Mouse (Mus musculus): ENCODE measurements around the gene Cyp1a2.
A peak's percentile ranks its signal among the peaks of the same experiment; 100 is the strongest.

Gene Cyp1a2

DNA sequence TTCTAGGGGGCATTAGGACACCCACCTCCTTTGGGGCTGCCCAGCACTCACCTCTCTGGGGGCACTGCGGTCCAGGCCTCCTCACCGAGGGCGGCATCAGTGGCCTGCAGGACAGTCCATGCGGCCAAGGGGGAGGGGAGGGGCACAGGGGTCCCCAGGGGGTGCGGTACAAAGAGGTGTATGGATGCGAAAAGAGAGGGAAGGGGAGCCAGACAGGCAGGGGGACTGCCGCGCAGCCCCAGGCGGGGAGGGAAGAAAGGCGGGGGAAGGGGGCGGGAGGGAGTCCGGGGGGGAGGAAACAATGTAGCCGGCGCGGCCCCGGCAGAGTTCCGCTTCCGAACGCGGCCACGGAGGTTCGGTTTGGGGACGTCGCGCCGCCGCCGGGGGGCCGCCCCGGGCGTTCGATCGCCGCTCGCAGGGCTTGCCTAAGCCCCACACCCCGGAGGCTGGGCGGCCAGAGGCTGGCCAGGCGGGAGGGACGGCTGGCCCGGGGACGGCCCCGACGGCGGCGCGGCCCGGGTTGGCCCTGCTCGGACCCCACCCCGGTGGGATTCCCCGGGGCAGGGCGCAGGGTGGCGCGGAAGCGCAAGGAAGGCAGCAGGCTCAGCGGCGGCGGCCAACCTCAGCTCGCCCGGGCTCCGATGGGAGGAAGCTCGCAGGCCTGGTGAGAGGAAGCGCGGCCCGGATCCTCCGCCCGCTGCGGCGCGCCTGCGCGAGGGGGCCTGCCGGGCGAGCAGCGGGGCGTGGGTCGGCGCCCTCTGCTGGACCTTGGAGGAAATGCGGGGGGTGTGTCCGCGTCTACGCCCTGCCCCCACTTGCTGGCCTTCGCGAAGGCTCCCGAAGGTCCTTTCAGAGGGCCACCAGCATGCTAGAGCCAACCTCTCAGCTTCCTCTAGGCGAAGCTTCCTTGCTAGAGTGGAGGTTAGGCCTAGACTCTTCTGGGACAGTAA lies 38.3 kb downstream of the Cyp1a2 start:
- DNase-seq, result peak; percentile 94

DNA sequence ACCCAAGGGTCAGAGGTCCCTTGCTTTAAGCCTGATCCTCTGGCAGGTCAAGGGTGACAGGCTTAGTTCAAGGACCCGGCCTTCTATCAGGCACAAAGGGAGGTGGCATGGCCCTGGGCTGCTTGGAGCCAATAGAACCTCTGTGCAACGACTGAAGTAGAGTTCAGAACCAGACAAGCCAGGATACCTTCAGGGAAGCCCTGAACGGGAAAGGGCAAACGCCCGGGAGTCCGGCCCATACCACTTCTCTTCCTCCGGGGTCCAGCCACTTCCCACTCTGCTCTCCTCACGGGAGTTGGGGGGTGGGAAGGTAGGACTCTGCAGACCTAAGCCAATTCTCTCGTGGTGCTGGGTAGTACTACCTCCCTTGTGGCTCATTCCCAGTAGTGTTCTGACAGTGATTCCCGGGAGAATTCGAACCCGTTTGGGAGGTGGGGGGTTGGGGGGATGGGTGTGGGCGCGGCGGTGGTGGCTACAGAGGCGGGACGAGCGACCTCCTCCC lies 39.0 kb downstream of the Cyp1a2 start:
- DNase-seq, result no peak

DNA sequence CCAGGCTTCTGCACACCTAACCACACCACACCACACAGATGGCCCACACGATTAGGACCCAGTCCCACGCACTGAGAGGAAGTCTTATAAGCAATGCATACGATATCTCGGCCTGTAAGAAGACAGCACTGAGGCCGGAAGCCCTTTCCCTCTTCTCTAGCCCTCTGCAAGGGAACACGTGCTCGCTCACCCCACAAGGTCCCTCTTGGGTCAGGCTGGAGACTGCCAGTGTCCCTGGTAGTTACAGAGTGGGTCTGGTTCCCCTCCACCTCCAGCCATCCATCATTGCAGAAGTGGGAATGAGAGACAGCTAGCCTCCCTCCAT lies 39.7 kb downstream of the Cyp1a2 start:
- DNase-seq, result no peak

DNA sequence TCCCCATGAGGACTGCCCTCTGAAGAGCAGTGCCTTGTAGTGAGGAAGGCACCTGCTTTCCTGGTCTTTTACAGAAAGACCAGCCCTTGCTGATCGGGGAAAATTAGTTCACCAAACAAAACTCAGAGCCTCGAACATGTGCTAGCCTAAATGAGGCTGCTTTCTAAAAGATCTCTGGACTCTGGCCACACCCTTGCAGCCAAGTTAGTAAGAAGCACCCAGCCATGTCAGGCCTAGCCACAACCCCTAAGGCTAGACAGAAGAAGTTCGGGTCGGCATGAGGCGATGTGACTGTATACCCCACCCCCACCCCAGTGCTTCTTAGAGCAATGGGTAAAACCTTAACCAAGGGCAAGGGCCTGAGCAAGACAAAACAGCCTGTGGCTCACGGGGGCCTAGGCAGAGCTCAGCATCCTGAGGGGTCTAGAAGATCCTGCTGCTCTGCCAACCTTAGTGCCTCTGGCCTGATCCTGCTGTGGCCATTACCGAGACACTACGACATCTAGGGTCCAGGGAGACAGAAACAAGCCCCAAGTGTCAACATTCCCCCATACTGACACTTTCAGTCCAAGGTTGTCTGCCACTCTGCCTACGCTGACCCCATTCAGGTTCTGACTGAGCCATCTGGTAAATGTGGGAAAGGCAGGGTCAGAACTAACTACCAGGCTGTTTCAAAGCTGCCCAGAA lies 40.2 kb downstream of the Cyp1a2 start:
- peak; percentile 24 for DNase-seq

DNA sequence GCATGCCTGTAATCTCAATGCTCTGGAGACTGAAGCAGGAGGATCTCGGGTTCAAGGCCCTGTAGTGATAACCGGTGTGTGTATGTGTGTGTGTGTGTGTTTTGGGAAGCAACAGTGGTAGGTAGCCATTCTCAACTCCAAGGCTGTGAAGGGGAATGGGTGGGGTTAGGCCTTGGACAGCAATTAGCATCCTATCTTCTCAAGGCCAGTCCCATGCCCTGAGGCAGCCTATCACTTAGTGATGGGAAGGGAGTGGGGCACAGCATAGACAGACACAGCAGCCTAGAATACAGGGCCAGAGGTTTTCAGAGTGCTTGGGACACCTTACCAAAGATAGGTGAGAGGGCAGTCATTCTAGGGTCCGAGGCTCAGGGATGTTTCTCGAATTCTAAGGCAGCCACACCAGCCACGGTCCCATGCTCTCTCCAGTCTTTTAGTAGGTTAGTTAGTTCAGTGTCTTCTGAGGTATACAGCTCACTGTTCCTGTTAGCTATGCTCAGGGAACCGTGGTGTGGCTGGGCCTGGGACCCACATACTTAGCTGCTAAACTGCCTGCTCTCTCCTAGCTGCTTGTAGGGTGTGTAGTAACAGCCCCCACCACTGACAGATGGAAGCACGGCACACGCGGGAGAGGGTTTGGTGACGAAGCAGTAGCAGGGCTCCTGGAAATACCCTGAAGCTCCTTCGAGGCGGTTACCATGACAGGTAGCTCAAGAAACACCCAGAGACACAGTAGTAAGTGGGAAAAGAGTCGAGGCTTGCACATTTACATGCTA lies 41.5 kb downstream of the Cyp1a2 start:
- DNase-seq, result no peak

DNA sequence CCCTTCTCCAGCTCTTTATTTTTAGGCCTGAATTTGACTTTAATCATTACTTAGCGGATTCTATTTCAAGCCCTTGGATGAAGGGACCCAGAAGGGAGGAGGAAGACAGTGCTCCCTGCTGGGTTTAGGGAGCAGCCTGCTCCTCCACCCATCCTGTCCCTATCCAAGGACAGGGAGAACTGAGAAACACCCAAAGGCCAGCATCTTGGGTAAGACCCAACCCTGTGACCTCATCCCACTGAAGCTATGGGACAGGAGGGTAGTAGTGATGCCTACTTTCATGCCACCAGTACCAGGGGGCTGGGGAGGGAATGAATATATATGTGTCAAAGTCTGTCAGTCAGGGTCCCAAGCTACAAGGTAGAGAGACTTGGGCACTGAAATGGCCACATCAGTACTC lies 42.5 kb downstream of the Cyp1a2 start:
- DNase-seq, result no peak

DNA sequence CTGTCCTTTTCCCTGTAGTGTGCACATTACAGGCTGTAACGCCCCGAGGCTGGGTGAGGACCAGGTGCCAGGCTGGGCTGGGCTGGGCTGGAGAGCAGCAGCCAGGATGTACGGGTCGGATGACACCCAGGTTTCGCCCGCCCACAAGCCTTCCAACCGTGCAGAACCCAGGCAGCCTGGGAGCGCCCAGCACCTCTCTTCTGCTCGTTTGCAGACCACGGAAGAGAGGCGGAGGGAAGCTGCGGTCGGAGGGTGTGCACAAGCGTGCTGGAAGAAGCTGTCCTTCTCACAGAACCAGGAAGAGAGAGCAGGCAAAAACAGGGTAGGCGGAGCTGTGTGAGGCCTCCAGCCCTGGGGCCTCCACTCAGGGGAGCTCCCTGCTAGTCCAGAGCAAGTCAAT lies 43.1 kb downstream of the Cyp1a2 start:
- peak; percentile 38 for DNase-seq

DNA sequence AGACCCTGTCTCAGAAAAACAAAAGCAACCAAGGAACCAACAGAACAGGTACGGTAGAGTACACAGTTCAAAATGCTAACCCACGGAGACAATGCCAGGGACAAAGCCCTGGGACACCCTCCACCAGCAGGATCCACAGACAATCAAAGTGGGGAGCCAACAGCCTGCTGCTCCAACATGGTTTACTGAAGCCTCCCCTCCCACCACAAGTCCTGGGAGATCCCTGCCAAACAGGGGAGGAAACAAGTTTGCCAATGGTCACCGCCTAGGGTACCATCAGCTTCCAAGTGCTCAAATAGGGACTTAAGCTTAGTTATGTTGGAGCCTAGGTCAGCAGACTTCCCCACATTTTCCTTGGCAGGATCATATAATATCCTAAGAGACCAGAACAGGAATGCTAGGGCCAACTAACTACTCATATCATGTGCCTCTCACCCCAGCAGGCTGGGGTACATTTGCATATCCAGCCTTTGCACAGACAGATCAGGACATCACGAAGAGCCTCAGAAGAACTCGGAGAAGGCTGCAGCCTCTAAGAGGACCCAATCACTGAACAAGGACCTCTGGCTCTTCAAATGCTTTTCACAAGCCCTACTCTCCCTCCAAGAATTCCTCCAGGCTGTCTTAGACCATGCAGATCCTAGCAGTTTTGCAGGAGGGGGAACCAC lies 43.7 kb downstream of the Cyp1a2 start:
- DNase-seq, result no peak

DNA sequence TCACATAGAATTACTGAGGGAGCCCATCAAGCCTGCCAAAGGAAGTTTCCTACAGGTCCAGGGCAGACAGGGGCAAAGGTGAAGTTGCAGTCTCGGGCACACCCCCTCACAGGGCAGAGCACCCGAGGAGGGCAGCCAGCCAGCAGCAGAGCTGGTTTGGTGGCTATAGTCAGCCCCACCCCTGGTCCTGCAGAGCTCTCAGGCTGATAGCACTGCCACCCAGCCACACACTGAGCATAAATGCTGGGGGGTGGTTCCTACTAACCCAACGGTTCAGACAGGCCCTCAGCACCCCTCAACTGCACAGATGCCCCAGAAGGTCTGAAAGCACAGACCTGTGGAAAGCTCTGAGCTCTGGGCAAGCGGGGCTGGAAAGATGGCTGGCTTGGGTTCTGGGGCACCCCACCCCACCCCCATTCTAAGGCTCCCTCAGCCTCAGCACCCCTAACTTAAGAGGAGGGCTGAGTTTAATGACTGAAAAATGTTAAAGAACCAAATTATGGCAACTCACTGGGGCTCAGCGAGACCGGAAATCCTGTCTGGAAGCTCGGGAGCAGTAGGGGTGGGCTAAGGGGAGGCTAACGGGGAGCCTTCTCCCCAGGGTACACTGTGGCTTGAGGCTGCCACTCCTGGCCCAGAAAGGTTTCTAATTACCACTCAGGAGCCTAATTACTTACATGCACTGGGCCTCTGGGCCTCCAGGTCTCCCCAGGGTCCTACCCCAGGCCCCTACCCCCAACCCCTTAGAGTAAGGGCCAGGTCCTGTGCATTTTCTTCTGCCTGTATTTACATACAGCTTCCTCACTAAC lies 44.6 kb downstream of the Cyp1a2 start:
- peak; percentile 81 for DNase-seq

DNA sequence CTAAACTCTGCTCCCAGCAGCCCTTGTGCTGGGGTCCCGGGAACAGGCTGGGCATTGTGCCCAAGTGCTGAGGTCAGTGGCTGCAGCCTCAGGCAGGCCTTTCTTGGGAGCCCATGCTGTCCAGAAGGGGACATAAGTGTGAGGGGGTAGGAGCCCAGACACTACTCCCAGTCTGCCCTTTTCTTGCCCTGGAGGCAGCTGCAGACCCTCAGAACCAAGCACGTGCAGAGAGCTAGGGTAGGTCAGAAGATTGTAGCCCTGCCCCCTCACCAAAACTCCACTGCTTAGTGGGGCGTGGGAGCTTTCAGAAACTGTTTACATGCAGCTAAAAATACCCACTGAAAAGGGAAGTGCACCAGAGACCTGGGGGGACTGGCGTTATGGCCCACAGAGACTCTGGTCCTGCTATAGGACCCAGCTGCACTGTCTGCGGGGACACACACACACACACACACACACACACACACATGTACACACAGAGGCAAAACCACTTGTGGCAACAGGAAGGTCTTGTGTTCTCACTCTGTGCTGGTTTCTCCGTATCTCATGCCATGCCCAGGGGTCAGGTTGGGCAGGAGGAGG lies 45.7 kb downstream of the Cyp1a2 start:
- peak; percentile 70 for DNase-seq

DNA sequence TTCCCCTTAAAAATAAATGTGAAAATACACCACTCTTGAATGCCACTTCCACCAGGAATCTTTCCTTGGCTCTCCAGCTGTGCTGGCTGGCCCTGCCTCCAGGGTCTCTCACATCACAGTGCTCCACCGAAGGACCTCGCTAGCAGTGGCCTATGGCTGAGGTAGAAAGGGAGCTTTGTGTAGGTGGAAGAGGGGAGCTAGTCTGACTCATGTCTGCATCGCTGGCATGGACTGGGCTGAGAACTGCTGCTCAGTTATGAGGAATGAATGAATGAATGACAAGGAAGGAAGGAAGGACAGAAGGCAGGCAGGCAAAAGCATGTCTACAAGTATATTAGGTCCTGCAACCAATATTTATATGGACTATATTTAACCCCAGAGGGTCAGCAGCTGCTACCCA lies 46.2 kb downstream of the Cyp1a2 start:
- no peak for DNase-seq

DNA sequence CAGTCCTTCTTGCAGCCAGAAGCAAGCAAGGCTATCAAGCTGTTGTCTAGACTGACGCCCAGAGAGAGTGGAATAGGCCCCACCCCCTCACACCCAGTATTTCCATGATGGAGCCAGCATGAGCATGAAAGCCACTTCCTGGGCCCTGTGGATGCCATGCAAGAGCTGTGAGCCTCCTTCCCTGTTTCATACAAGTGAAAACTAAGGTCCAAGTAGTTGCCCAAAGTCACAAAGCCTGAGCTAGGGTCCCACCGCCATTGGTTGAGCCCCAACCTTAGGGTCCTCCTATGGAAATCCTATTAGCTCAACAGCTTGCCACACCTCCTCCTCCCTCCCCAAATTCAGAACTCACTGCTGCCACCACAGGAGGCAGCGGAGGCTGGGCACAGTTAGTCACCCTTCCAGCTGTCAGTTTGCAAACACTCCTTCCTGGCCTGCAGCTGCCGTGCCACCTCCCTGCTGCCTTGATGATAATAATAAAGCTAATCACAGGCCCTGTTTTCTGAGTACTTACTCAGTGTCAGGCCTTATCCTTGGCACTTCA lies 50.0 kb downstream of the Cyp1a2 start:
- no peak for DNase-seq

DNA sequence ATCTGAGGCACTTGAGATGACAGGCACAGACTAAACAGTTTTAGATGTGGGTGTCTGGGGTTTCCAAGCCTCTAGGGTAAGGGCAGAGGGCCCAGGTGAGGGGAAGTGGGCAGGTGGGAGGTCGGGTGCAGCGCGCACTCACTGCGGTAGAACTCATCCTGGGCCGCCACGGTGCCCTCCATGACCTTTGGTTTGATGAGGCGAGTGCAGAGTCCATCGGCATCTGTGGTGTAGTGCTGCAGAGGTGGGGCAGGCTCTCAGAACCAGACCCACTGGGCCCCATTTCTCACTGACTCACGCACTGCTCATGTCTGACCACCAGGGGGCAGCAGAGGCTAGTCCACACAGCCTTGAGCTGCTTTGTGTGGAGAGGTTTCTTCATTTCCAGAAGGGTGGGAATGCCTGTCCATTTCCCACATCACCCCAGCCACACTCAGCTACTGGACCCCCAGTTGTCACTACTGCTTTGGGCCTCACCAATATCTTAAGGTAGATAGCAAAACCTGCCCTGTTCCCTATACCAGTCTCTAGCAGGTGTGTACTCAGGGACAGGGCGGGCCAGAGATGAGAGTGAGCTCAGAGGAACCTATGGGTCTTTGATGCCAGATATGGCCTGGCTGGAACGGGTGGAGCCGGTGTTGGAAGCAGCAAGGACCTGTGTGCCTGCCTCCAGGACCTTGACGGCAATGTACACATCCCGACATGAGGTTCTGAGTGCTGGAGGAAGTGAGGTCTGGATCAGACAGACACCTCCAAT lies 54.2 kb downstream of the Cyp1a2 start:
- peak; percentile 80 for DNase-seq

DNA sequence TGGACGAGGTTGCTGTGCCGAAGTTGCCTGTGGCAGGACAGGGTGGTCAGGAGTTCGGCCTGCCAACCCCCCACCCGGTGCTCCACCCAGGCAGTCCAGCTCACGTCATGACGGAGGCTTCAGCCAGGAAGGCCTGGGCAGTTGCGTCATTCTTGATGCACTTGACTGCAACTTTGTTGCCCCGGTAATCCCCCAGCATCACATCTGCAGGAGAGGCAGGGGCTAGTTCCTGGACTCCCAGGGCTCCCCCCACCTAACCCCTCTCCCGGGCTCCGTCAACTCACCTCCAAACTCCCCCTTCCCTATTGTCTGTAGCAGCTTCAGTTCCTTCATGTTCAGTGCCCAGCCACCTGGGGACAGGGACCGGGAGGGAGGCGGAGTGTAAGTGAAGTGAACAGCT lies 54.8 kb downstream of the Cyp1a2 start:
- no peak for DNase-seq

DNA sequence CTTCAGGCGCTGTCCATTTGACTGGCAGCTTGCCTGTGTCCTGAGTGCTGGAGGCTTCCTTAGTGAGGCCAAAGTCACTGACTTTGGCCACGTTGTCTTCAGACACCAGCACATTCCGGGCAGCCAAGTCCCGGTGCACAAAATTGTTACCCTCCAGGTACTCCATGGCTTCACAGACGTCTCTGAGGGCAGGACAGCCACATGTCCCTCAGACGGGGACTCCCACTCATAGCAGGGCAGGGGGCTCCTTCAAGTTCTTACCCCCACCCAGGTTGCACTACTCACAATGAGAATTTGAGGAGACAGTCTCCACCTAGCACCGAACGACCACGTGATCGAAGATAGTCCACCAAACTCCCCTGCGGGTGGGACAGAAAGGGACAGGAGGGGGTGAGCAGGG lies 55.6 kb downstream of the Cyp1a2 start:
- DNase-seq, result no peak

DNA sequence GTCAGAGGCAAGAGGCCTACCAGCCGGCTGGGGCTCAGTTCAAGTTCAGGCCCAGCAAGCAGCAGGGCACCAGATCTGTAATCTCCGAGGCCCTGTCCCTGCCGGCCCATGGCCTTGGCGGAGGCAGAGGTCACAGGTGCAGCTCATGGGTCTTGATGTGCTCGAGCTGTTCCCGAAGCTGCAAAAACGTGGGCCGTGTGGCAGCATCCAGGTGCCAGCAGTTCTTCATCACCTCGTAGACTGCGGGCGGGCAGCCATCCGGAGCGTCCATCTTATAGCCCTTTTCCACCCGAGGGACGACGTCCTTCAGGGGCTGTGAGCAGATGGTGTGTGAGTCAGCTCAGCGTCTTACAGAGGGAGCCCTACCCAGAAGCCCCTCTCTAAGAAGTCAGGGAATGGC lies 56.3 kb downstream of the Cyp1a2 start:
- no peak for DNase-seq

Data from kidney, adult 18-20 months (tissue).